8 mouse cellular contexts compared by ENCODE assay signal in the genomic region with DNA sequence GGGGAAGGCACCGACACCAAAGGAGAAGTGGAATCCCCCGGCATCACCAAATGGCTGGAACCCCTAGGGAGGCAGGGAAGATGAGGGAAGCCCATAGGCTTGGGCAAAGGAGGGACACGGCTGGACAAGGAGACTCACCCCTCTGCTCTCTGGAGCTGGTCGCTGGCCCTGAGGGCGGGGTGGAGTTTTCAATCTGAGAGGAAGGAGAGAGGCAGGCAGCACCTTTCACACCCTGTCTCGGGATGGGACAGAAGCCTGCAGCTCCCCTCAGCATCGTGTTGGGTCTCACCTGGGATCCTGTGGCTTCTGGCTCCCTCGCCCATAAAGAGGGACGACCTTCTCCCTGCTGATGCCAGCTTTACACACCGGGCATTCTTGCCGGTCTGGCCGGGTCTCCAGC. TPM values are rescaled to one million over a fixed set of nuclear protein-coding genes. Genes with fewer than 3 reads are reported as not detected.
DNase-seq lines count a peak whose midpoint lies in the region; ATAC-seq lines count a peak whose summit lies in the region.

No protein-coding gene starts in this region.

- peak overlapping the region; percentile 98; the same call in 1 of the 2 replicates for H3K4me3 ChIP-seq in liver, embryonic 12.5 days
- H3K4me3 ChIP-seq in hindbrain, embryonic 10.5 days, result peak overlapping the region; percentile 100
- no peak overlapping the region for H3K4me3 ChIP-seq in midbrain, embryonic 11.5 days (ENCODE audit: low read depth, low read length)

- H3K9me3 ChIP-seq in liver, embryonic 12.5 days (replicated peaks), result no peaks in the 10 kb centered on the region
- H3K9me3 ChIP-seq in hindbrain, embryonic 10.5 days, result no peaks in the 10 kb centered on the region
- H3K9me3 ChIP-seq in midbrain, embryonic 11.5 days (ENCODE audit: control insufficient read depth, low read length), result no peaks in the 10 kb centered on the region

- H3K9ac ChIP-seq in liver, embryonic 12.5 days, result no peak overlapping the region
- H3K9ac ChIP-seq in midbrain, embryonic 11.5 days (ENCODE audit: low read length), result no peak overlapping the region

- ATAC-seq in liver, embryonic 12.5 days, result no peak
- ATAC-seq in midbrain, embryonic 11.5 days (ENCODE audit: low FRiP score), result no peak

- WGBS in liver, embryonic 12.5 days (ENCODE audit: insufficient replicate concordance), result 88% methylated on average over 12 of the region's 12 CpGs
- WGBS in hindbrain, embryonic 10.5 days, result 88% methylated on average over 12 of the region's 12 CpGs
- WGBS in midbrain, embryonic 11.5 days, result 92% methylated on average over 12 of the region's 12 CpGs

- H3K27ac ChIP-seq in liver, embryonic 12.5 days, result no peak overlapping the region; the same call in 1 of the 2 replicates
- H3K27ac ChIP-seq in hindbrain, embryonic 10.5 days, result 0 out of 2 replicates have a peak overlapping the region, but pooled peaks have one; percentile 97
- H3K27ac ChIP-seq in midbrain, embryonic 11.5 days (ENCODE audit: low read depth, low read length), result no peak overlapping the region

- peaks cover 27% of the 10 kb centered on the region for H3K36me3 ChIP-seq in liver, embryonic 12.5 days
- H3K36me3 ChIP-seq in hindbrain, embryonic 10.5 days, result peaks cover 30% of the 10 kb centered on the region
- peaks cover 7% of the 10 kb centered on the region for H3K36me3 ChIP-seq in midbrain, embryonic 11.5 days (ENCODE audit: control insufficient read depth, insufficient read depth, low read length)

- intact Hi-C loops in left cerebral cortex, postnatal 25 days (cut with DNase I), result no loop called here

- peaks cover 59% of the 10 kb centered on the region for H3K4me1 ChIP-seq in liver, embryonic 12.5 days
- peaks cover 68% of the 10 kb centered on the region for H3K4me1 ChIP-seq in hindbrain, embryonic 10.5 days (replicated peaks)
- peaks cover 25% of the 10 kb centered on the region for H3K4me1 ChIP-seq in midbrain, embryonic 11.5 days (ENCODE audit: control insufficient read depth, insufficient read depth, low read length)

- H3K4me2 ChIP-seq in liver, embryonic 12.5 days, result peak overlapping the region; percentile 94
- peak overlapping the region; percentile 91 for H3K4me2 ChIP-seq in midbrain, embryonic 11.5 days

- no peaks in the 10 kb centered on the region for H3K27me3 ChIP-seq in liver, embryonic 12.5 days (replicated peaks)
- H3K27me3 ChIP-seq in hindbrain, embryonic 10.5 days (ENCODE audit: insufficient read depth, poor library complexity, severe bottlenecking), result no peaks in the 10 kb centered on the region
- H3K27me3 ChIP-seq in midbrain, embryonic 11.5 days (ENCODE audit: control insufficient read depth, insufficient read depth, low read length), result no peaks in the 10 kb centered on the region

- peak; percentile 65 for DNase-seq in cerebellum, adult 11-12 months
- no peak for DNase-seq in cerebellum, adult 9-10 months
- DNase-seq in liver, result no peak
- DNase-seq in hindbrain, embryonic 10.5 days (ENCODE audit: low spot score), result no peak
- no peak for DNase-seq in midbrain, embryonic 11.5 days (ENCODE audit: low spot score, missing footprints)
- no peak for DNase-seq in adrenal gland, adult 2 months
- no peak for DNase-seq in left cerebral cortex, postnatal 25 days (ENCODE audit: low spot score in 2 of 2)

RNA-seq across cellular contexts. Expression of gene Rnf5, which starts 1.7 kb away (rescaled TPM):
- 94.8 and 101 TPM in 2 replicates for polyA plus RNA-seq in liver, embryonic 12.5 days (2016; fragmentation: Nextera tagmentation; extraction: Ambion mirVana)
- 202 and 223 TPM in 2 replicates for polyA plus RNA-seq in hindbrain, embryonic 10.5 days (2016; fragmentation: Nextera tagmentation; extraction: Ambion mirVana)
- 180 and 185 TPM in 2 replicates for polyA plus RNA-seq in midbrain, embryonic 11.5 days (2014; fragmentation: Nextera tagmentation; extraction: Ambion mirVana)
- 10 to 100 TPM; 77.8 to 92.0 TPM for total RNA-seq in adrenal gland, adult 2 months (2021)
- polyA plus RNA-seq in adrenal gland, adult 2 months (2012; rRNA removed), result 90.8 and 115 TPM in 2 replicates
- 10 to 100 TPM; 71.4 to 76.3 TPM for total RNA-seq in left cerebral cortex, postnatal 25 days (2021)

RNA-seq across cellular contexts. Expression of gene Agpat1, which starts 2.3 kb away (rescaled TPM):
- polyA plus RNA-seq in liver, embryonic 12.5 days (2016; fragmentation: Nextera tagmentation; extraction: Ambion mirVana), result 31.2 and 31.7 TPM in 2 replicates
- polyA plus RNA-seq in hindbrain, embryonic 10.5 days (2016; fragmentation: Nextera tagmentation; extraction: Ambion mirVana), result 68.1 and 104 TPM in 2 replicates
- polyA plus RNA-seq in midbrain, embryonic 11.5 days (2014; fragmentation: Nextera tagmentation; extraction: Ambion mirVana), result 68.4 and 75.3 TPM in 2 replicates
- 100 to 1,000 TPM; 113 to 118 TPM for total RNA-seq in adrenal gland, adult 2 months (2021)
- polyA plus RNA-seq in adrenal gland, adult 2 months (2012; rRNA removed), result 275 and 286 TPM in 2 replicates
- total RNA-seq in left cerebral cortex, postnatal 25 days (2021), result 100 to 1,000 TPM; 169 to 174 TPM

RNA-seq across cellular contexts. Expression of gene Ager, which starts 4.1 kb away (rescaled TPM):
- 1.3 and 1.5 TPM in 2 replicates for polyA plus RNA-seq in liver, embryonic 12.5 days (2016; fragmentation: Nextera tagmentation; extraction: Ambion mirVana)
- 2.0 and 2.7 TPM in 2 replicates for polyA plus RNA-seq in hindbrain, embryonic 10.5 days (2016; fragmentation: Nextera tagmentation; extraction: Ambion mirVana)
- 1.4 and 1.6 TPM in 2 replicates for polyA plus RNA-seq in midbrain, embryonic 11.5 days (2014; fragmentation: Nextera tagmentation; extraction: Ambion mirVana)
- under 1 TPM; 0.84 to 0.86 TPM for total RNA-seq in adrenal gland, adult 2 months (2021)
- polyA plus RNA-seq in adrenal gland, adult 2 months (2012; rRNA removed), result 1.3 and 1.5 TPM in 2 replicates
- total RNA-seq in left cerebral cortex, postnatal 25 days (2021), result under 1 TPM; 0.55 to 0.71 TPM

RNA-seq across cellular contexts. Expression of gene Pbx2, which starts 10.7 kb away (rescaled TPM):
- polyA plus RNA-seq in liver, embryonic 12.5 days (2016; fragmentation: Nextera tagmentation; extraction: Ambion mirVana), result 6.9 and 8.3 TPM in 2 replicates
- 17.7 and 17.8 TPM in 2 replicates for polyA plus RNA-seq in hindbrain, embryonic 10.5 days (2016; fragmentation: Nextera tagmentation; extraction: Ambion mirVana)
- 17.3 and 20.1 TPM in 2 replicates for polyA plus RNA-seq in midbrain, embryonic 11.5 days (2014; fragmentation: Nextera tagmentation; extraction: Ambion mirVana)
- 10 to 100 TPM; 35.2 to 42.7 TPM for total RNA-seq in adrenal gland, adult 2 months (2021)
- polyA plus RNA-seq in adrenal gland, adult 2 months (2012; rRNA removed), result 43.4 and 45.6 TPM in 2 replicates
- 10 to 100 TPM; 52.7 to 56.1 TPM for total RNA-seq in left cerebral cortex, postnatal 25 days (2021)

RNA-seq across cellular contexts. Expression of gene Gpsm3, which starts 12.2 kb away (rescaled TPM):
- 10.7 and 11.0 TPM in 2 replicates for polyA plus RNA-seq in liver, embryonic 12.5 days (2016; fragmentation: Nextera tagmentation; extraction: Ambion mirVana)
- 8.1 and 8.4 TPM in 2 replicates for polyA plus RNA-seq in hindbrain, embryonic 10.5 days (2016; fragmentation: Nextera tagmentation; extraction: Ambion mirVana)
- 4.4 and 4.8 TPM in 2 replicates for polyA plus RNA-seq in midbrain, embryonic 11.5 days (2014; fragmentation: Nextera tagmentation; extraction: Ambion mirVana)
- 1 to 10 TPM; 4.3 to 7.4 TPM for total RNA-seq in adrenal gland, adult 2 months (2021)
- 8.0 and 10.0 TPM in 2 replicates for polyA plus RNA-seq in adrenal gland, adult 2 months (2012; rRNA removed)
- total RNA-seq in left cerebral cortex, postnatal 25 days (2021), result 1 to 10 TPM; 1.9 to 2.9 TPM
